Mouse (Mus musculus): ENCODE measurements around the gene Casz1.

The Casz1 gene

GRCm38 (mm10) chr4:148930721-148931229 lies 126.5 kb downstream of the Casz1 start:
- DNase-seq (ENCODE audit: low read depth, low spot score), result no peak

DNA sequence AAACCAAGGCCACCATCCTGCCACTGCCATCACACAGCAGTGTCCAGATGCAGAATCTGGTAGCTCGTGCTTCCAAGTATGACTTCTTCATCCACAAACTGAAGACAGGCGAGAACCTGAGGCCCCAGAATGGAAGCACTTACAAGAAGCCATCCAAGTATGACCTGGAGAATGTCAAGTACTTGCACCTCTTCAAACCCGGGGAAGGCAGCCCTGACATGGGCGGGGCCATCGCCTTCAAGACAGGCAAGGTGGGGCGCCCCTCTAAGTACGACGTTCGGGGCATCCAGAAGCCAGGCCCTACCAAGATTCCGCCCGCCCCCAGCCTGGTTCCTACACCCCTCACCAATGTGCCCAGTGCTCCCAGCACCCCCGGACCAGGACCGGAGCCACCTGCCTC lies 128.9 kb downstream of the Casz1 start:
- no peak for DNase-seq (ENCODE audit: low read depth, low spot score)

GRCm38 (mm10) chr4:148935211-148935610 lies 131.0 kb downstream of the Casz1 start:
- no peak for DNase-seq (ENCODE audit: low read depth, low spot score)

GRCm38 (mm10) chr4:148936111-148936510 lies 131.9 kb downstream of the Casz1 start:
- no peak for DNase-seq (ENCODE audit: low read depth, low spot score)

GRCm38 (mm10) chr4:148936727-148937126 lies 132.5 kb downstream of the Casz1 start:
- DNase-seq (ENCODE audit: low read depth, low spot score), result no peak

- no peak for DNase-seq (ENCODE audit: low read depth, low spot score)
These were observed 134.3 kb downstream of the Casz1 start for GRCm38 (mm10) chr4:148938546-148938945.

DNA sequence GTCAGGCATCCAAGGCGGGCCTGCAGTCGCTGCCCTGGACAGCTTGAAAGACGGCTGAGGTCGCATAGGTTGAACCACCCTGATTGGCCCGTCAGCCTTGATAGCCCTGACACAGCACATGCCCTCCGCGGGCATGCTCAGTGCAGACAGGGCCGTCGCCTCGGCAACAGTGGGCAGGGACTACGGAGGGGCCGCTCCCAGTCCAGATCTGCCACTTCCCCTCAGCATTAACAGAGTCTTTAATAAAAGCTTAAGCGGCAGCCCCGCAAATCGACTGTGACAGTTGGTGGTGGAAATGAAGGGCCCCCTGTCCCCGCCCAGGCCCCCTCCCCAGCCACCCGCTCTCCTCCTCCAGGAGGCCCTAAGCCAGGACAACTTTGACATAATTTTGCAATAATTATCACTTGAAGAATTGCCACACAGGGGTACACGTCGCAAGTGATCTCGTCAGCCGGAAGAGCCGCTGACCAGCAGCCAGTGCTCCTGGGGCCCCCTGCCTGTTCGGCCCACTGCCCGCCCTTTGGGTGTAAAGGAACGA lies 136.5 kb downstream of the Casz1 start:
- DNase-seq (ENCODE audit: low read depth, low spot score), result peak; percentile 70

- DNase-seq (ENCODE audit: low read depth, low spot score), result no peak
These were observed 137.1 kb downstream of the Casz1 start for GRCm38 (mm10) chr4:148941321-148941720.

DNA sequence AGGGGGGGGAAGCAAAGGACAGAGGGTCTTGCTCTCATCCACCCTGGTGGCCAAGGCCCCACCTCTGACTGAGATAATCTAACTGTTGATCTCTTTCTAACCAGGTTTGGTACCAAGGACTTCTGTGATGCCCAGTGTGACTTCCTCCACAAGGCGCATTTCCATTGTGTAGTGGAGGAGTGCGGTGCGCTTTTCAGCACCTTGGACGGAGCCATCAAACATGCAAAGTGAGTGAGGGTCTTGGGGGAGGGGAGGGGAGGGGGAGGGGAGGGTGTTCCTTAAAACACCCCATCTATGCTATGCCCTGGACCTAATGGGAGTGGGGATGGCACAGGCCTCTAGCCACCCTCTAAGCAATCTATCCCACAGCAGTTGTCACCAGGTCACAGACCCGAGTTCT lies 138.9 kb downstream of the Casz1 start:
- DNase-seq (ENCODE audit: low read depth, low spot score), result no peak

DNA sequence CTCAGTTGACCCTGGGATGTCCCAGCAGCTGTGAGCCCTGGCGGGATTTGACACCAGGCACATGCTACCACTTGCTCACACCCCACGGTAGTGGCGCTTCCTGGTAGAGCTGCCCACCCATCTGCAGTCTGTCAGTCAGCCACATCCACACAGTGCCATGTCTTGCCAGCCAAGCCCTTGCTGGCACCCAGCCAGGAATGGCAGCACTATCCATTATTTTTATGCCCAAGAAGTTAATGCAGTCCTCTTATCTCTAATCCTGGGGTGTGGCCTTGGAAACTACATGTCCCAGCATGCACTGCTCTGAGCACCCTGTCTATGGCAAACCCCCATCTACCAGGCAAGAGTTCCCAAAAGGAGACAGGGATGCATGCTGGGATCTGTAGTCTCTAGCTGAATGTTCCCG lies 141.2 kb downstream of the Casz1 start:
- DNase-seq (ENCODE audit: low read depth, low spot score), result peak; percentile 79

DNA sequence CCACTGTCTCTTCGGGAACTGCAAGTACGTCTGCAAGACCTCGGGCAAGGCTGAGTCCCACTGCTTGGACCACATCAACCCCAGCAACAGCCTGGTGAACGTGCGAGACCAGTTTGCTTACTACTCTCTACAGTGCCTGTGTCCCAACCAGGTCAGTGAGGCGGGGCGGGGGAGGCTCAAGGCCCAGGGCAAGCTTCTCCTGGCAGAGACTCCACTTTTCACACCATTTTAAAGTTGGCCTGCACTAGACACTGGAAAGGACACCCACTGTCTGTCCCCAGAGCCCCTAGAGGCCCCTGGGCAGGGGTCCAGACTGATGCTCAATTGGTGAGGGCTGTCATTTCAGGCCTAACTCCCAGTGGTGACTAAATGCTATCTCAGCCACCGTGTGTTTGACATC lies 141.8 kb downstream of the Casz1 start:
- DNase-seq (ENCODE audit: low read depth, low spot score), result no peak

DNA sequence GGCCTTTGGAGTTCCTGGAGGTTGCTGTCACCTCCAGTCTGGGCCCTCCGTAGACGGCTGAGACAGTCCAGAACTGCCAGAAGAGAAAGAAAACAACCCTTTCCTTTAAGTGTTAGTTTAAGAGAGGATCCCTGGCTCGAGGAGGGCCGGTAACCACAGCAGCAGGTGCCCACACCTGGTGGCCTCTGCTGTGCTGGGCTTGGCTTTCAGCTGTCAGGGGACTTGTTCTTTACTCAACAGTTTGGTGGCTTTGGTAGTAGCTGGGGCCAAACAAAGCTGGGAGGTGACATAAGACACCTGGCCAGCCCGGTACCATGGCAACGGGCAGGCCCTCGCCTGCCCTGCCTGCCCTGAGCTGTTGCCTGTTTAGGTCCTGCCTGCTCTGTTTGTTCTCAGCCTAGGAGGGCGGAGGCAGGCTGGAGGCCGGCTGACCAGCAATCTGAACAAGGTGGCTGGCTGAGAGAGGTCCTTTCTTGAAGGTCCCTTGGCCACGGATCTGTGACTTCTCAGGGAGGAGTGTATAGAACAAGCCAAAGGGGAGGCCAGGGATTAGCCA lies 143.7 kb downstream of the Casz1 start:
- DNase-seq (ENCODE audit: low read depth, low spot score), result no peak

DNA sequence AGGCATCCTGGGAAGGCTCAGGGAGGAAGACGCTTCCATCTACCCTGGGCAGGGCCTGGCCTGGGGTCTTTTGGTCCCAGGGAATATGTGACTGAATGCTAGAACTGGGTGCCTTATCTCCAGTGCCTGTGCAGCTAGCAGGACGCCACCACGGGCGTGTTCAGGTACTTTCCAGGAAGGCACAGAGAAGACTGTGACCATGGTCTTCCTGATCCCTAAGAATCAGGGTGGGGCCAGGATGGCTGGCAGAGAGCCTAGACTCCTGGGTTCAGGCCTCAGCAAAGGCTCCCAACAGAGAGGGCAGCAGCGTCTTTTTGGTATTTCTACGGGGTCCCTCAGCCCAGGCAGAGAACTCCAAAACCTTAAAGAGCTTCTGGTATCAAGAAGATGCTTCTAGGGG lies 146.3 kb downstream of the Casz1 start:
- DNase-seq (ENCODE audit: low read depth, low spot score), result no peak

DNA sequence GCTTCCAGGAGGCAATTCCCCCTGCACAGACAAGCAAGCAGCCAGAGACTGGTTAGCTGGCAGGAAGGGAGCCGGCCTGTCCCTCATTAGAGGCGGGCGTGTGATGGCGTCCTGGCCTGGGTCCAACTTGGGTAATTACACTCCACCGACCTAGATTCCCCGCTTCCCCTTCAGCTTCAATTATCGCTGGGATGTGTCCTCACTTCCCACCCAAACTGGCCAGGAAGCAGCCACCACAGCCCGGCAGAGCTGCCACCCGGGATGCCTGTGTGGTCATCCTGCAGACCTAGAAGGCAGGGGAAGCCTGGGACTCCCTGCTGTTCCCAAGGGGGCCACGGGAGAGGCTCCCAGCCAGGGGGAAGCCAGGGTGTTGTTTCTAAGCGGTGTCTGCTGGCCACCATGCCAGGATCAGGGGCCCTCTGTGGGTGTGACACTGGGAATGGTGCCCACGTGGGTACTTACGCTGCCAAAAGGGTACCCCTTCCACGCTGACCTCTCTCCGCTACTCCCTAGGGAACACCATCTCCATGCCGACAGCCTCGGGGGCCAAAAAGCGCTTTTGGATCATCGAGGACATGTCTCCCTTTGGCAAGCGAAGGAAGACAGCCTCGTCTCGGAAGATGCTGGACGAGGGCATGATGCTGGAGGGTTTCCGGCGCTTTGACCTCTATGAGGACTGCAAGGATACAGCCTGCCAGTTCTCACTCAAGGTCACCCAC lies 146.9 kb downstream of the Casz1 start:
- no peak for DNase-seq (ENCODE audit: low read depth, low spot score)

- DNase-seq (ENCODE audit: low read depth, low spot score), result peak; percentile 74
These were observed 147.6 kb downstream of the Casz1 start for GRCm38 (mm10) chr4:148951821-148952291.

DNA sequence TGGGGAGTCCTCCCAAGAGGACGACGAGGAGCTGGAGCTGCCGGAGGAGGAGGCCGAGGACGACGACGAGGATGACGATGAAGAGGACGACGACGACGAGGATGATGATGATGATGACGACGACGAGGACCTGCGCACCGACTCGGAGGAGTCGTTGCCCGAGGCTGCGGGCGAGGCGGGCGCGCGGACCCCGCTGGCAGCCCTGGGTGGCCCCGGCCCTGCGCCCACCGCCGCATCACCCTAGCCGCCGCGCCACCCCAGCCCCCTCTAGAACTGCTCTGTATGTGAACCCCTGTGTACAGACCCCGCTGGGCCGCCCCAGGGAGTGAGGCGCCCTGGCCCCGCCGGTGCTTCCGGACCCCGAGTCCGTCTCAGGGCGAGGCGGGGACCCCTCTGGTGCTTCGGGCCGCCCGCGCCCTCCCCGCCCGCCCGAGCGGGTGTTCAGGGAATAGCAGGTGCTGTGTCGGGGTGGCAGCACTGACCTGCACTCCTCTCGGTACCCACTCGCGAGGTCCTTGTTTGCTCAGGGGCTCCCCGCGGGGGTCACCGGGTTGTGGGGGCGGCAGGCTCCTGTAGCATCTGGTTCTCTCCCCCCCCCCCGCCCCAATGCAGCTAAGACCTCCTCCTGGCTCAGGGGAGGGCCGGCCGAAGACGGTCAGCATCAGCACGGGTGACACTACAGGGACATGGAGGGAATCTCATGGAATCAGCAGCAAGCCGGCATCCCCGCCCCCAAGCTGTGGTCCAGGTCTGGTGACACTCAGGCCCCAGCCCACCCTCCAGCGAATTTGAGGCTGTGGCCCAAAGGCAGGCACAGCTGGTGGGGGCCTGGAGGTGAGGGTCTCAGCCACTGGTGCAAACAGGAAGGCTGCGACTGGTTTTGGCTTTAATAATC lies 148.3 kb downstream of the Casz1 start:
- peak; percentile 32 for DNase-seq (ENCODE audit: low read depth, low spot score)

DNA sequence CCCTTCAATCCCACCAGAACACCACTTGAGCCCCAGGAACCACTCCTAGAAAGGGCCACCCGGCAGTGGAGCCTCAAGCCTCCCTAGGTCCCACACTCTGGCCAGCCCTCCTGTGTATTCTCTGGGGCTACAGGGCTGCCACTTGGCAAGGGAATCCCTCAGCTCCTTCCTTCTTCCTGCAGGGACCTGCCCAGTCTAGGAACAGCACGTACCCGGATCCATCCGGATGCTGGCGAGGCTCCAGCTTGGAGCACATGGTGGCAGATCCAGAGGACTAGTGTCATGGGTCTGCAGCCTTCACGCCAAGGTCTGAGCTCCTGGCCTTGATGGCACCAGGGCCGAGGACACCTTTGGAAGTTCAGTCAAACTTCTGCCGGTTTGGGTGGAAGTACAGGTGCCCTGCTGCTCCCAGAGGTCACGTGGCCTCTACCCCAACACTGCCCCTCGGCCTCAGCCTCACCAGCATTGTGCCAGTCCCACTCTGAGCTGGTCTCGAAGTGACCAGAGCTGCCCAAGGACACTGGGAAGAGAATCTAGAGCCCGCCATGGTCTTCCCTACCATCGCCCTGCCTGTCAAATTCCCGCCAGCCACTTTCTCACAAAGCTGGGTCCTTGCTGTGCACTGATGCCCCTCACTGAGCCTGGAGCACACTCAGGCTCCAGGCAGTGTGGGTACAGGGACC lies 151.0 kb downstream of the Casz1 start:
- DNase-seq (ENCODE audit: low read depth, low spot score), result no peak

- DNase-seq (ENCODE audit: low read depth, low spot score), result no peak
These were observed 155.8 kb downstream of the Casz1 start for GRCm38 (mm10) chr4:148960011-148960410.

DNA sequence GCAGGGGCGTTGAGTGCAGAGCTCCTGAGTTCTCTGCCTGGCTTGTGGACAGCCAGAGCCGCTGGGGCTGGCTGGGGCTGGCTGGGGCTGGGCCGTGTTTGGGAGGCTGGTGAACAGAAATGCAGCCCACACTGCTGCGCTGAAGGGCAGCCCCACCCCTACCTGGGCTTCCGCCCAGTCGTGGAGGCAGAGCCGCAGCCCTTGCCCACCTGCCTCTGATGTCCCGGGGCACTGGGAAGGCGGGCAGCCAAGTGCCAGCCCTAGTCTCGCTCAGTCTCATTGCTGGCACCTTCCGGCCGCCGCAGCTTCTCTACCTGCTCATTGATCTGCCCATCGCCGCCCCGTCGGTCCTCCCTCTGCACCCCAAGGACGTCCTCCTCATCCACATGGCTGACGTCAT lies 156.9 kb downstream of the Casz1 start:
- no peak for DNase-seq (ENCODE audit: low read depth, low spot score)

GRCm38 (mm10) chr4:148962096-148962495 lies 157.9 kb downstream of the Casz1 start:
- no peak for DNase-seq (ENCODE audit: low read depth, low spot score)

GRCm38 (mm10) chr4:148964541-148965310 lies 160.5 kb downstream of the Casz1 start:
- DNase-seq (ENCODE audit: low read depth, low spot score), result no peak

Data from ZHBTc4 (cell line).